Mouse (Mus musculus): ENCODE results near the gene Dapk3.
A peak's percentile ranks its signal among the peaks of the same experiment; 100 is the strongest.
"Not testable (repeated sequence)": the region's sequence is repeated elsewhere in the genome, so short reads cannot be mapped to it uniquely, and the experiment has no call there.

GRCm38 (mm10) chr10:81217267-81217666, 34.5 kb downstream of the Dapk3 start:
- TF ChIP-seq POLR2A, EP300 (IDR thresholded peaks at IDR 0.05; ENCODE audit: insufficient read depth, low read depth, low read length): not testable (repeated sequence)
- peak; percentile 79 for TF ChIP-seq CTCF (IDR thresholded peaks at IDR 0.05)

All from heart, adult 2 months (tissue).